Mouse (Mus musculus) naive thymus-derived CD4-positive, alpha-beta T cell, adult 2 months (primary cell): Measurements from ENCODE around the gene Fitm2.

Source experiments
- DNase-seq: peaks from one replicate; pipeline ENCODE4 v3.0.0-alpha.2; 2011; ENCODE audit warnings: low read depth

Fitm2 gene

GRCm38 (mm10) chr2:163472466-163472851 is at the start of gene Fitm2:
TSS of gene Fitm2 (minus strand) at chr2:163472629.
- peak; percentile 100 for DNase-seq

- no peak for DNase-seq
These were observed 34.0 kb upstream of the Fitm2 start, which contains the start of gene Hnf4a for GRCm38 (mm10) chr2:163506300-163507004. TSS of gene Hnf4a (plus strand) at chr2:163506808.

GRCm38 (mm10) chr2:163503191-163503590 is 30.8 kb upstream of the Fitm2 start:
- no peak for DNase-seq

- no peak for DNase-seq
These were observed 29.8 kb upstream of the Fitm2 start for GRCm38 (mm10) chr2:163502219-163502618.

GRCm38 (mm10) chr2:163494456-163494855 is 22.0 kb upstream of the Fitm2 start:
- no peak for DNase-seq

- DNase-seq, result no peak
These were observed 21.5 kb upstream of the Fitm2 start for GRCm38 (mm10) chr2:163493976-163494375.

- DNase-seq, result no peak
These were observed 20.6 kb upstream of the Fitm2 start for GRCm38 (mm10) chr2:163493031-163493430.

- no peak for DNase-seq
These were observed 19.6 kb upstream of the Fitm2 start, which contains the start of gene R3hdml for GRCm38 (mm10) chr2:163492018-163492417. TSS of gene R3hdml (plus strand) at chr2:163492318.

- DNase-seq, result no peak
These were observed 18.9 kb upstream of the Fitm2 start for GRCm38 (mm10) chr2:163491351-163491750.

GRCm38 (mm10) chr2:163490656-163491055 is 18.2 kb upstream of the Fitm2 start:
- DNase-seq, result no peak

GRCm38 (mm10) chr2:163489725-163490291 is 17.4 kb upstream of the Fitm2 start:
- no peak for DNase-seq

- DNase-seq, result no peak
These were observed 14.9 kb upstream of the Fitm2 start for GRCm38 (mm10) chr2:163487360-163487759.

GRCm38 (mm10) chr2:163481539-163482029 is 9.2 kb upstream of the Fitm2 start:
- no peak for DNase-seq

GRCm38 (mm10) chr2:163480191-163480825 is 7.9 kb upstream of the Fitm2 start:
- DNase-seq, result peak; percentile 8

GRCm38 (mm10) chr2:163471710-163472465 is 541 bp downstream of the Fitm2 start:
- DNase-seq, result no peak

GRCm38 (mm10) chr2:163471136-163471535 is 1.3 kb downstream of the Fitm2 start:
- peak; percentile 6 for DNase-seq

- no peak for DNase-seq
These were observed 2.7 kb downstream of the Fitm2 start for GRCm38 (mm10) chr2:163469711-163470110.

- no peak for DNase-seq
These were observed 3.6 kb downstream of the Fitm2 start for GRCm38 (mm10) chr2:163468866-163469265.

GRCm38 (mm10) chr2:163467585-163467984 is 4.8 kb downstream of the Fitm2 start:
- DNase-seq, result no peak

- no peak for DNase-seq
These were observed 5.7 kb downstream of the Fitm2 start for GRCm38 (mm10) chr2:163466771-163467170.

- no peak for DNase-seq
These were observed 7.9 kb downstream of the Fitm2 start for GRCm38 (mm10) chr2:163464562-163464961.

- no peak for DNase-seq
These were observed 8.4 kb downstream of the Fitm2 start for GRCm38 (mm10) chr2:163463998-163464397.
